Mouse (Mus musculus) intestine, postnatal 0 days (tissue): ENCODE results near the gene Scfd2. TPM values are rescaled to one million over a fixed set of nuclear protein-coding genes. Genes with fewer than 3 reads are reported as not detected.

ENCODE experiments used
- ATAC-seq: fragments of 200-750 bp; cut with Nextera tagmentation; 2 replicates; pipeline ENCODE4 v1.8.0; 2017; ENCODE audit warnings: mild to moderate bottlenecking, moderate TSS enrichment, moderate library complexity
- H3K27ac ChIP-seq: fragments of 300-500 bp; sonication (generic); 2 replicates; pipeline ENCODE4 v1.5.1; 2014; ENCODE audit warnings: mild to moderate bottlenecking, low read depth, low read length, moderate library complexity
- H3K27me3 ChIP-seq: fragments of 300-500 bp; sonication (generic); replicated peaks from 2 replicates; pipeline ENCODE4 v1.6.1; 2014; ENCODE audit warnings: low read length, mixed read lengths; ENCODE audit not compliant: control insufficient read depth, insufficient read depth
- H3K36me3 ChIP-seq: fragments of 300-500 bp; sonication (generic); 2 replicates; pipeline ENCODE4 v1.6.1; 2014; ENCODE audit warnings: mild to moderate bottlenecking, moderate library complexity; ENCODE audit not compliant: control insufficient read depth, insufficient read depth
- H3K4me1 ChIP-seq: fragments of 300-500 bp; sonication (generic); replicated peaks from 2 replicates; pipeline ENCODE4 v1.6.1; 2014; ENCODE audit warnings: antibody characterized with exemption, low read length, mixed read lengths; ENCODE audit not compliant: control insufficient read depth, insufficient read depth
- H3K4me2 ChIP-seq: fragments of 300-500 bp; sonication (generic); replicated peaks from 2 replicates; pipeline ENCODE4 v1.6.1; 2014; ENCODE audit warnings: low read depth, mild to moderate bottlenecking, moderate library complexity
- H3K4me3 ChIP-seq: fragments of 300-500 bp; sonication (generic); 2 replicates; pipeline ENCODE4 v1.5.1; 2014; ENCODE audit warnings: low read depth, low read length
- H3K9ac ChIP-seq: fragments of 300-500 bp; sonication (generic); 2 replicates; pipeline ENCODE4 v1.6.1; 2014; ENCODE audit warnings: mild to moderate bottlenecking, low read depth, low read length
- H3K9me3 ChIP-seq: fragments of 300-500 bp; sonication (generic); 2 replicates; pipeline ENCODE4 v1.6.1; 2016; ENCODE audit warnings: mixed run types; ENCODE audit not compliant: control insufficient read depth
- CTCF ChIP-seq: sonication (generic); IDR thresholded peaks from 2 replicates; pipeline ENCODE4 v1.5.1; 2016; ENCODE audit warnings: low read depth, mild to moderate bottlenecking, control low read depth, antibody characterized with exemption, moderate library complexity
- WGBS: fragments of 180-500 bp; shearing (Covaris S2); extraction: QIAGEN DNeasy Blood & Tissue Kit; methylation state at CpG from one replicate; pipeline ENCODE4 v1.1.7; 2014; 5-methylcytosine and 5-hydroxymethylcytosine counted together
- polyA plus RNA-seq: library from polyadenylated mRNA; unstranded; fragments of >200 nt; fragmentation: Nextera tagmentation; extraction: Ambion mirVana; gene quantifications from 2 replicates; pipeline ENCODE4 v1.2.1, GENCODE M21; 2015

Gene Scfd2
- polyA plus RNA-seq, 1 experiment from 2014 or later: 16.8 TPM

DNA sequence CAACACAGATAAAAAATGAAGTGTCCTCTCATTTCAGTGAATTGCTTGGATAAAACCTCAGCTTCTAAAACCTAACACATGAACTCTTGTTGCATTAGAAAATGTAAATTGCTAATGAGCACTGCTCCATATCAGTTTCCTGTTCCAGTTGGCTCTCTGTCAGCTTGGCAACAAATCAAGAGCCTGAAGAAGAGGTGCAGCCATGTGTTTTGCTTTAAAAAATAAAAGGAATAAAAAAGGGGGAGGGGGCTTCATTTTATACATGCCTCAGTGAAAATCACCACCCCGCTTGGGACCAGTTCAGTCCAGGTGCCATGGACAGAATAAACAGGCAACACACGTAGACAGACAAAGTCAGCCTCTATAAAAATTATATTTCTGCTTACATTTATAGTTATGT lies 142.7 kb downstream of the Scfd2 start:
- H3K4me3 ChIP-seq: no peak overlapping the region
- H3K9ac ChIP-seq: no peak overlapping the region
- no peaks in the 10 kb centered on the region for H3K9me3 ChIP-seq
- no peak overlapping the region for H3K4me2 ChIP-seq
- H3K27ac ChIP-seq: no peak overlapping the region
- ATAC-seq: no peak
- TF ChIP-seq CTCF: no peak
- H3K27me3 ChIP-seq: no peaks in the 10 kb centered on the region
- WGBS: 58% methylated on average over 2 of the region's 2 CpGs
- H3K36me3 ChIP-seq: no peaks in the 10 kb centered on the region
- peaks cover 9% of the 10 kb centered on the region; the same call in 1 of the 2 replicates for H3K4me1 ChIP-seq

DNA sequence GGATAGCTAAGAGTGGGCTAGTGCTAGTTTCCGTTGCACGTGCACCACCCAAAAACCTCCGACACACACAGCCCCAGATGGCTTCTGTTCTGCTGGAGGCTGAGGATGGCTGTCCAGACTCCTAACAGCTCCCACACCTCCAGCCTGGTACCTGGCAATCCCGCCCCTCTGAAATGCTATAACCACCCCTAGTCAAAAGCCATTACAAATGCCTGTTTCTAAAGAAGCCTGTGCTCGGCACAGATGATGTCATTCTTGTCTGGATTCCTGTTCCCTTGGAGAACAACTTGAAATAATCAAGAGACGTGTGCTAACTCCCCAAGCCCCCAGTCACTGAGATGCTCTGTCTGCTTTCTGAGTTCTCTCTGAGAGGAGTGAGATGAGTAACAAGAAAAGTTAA lies 143.5 kb downstream of the Scfd2 start:
- H3K27ac ChIP-seq: no peak overlapping the region
- TF ChIP-seq CTCF: no peak
- H3K27me3 ChIP-seq: no peaks in the 10 kb centered on the region
- no peak overlapping the region for H3K4me2 ChIP-seq
- H3K9ac ChIP-seq: no peak overlapping the region
- H3K4me1 ChIP-seq: peaks cover 9% of the 10 kb centered on the region; the same call in 1 of the 2 replicates
- ATAC-seq: no peak
- H3K36me3 ChIP-seq: no peaks in the 10 kb centered on the region
- 58% methylated on average over 6 of the region's 6 CpGs for WGBS
- H3K9me3 ChIP-seq: no peaks in the 10 kb centered on the region
- no peak overlapping the region for H3K4me3 ChIP-seq

DNA sequence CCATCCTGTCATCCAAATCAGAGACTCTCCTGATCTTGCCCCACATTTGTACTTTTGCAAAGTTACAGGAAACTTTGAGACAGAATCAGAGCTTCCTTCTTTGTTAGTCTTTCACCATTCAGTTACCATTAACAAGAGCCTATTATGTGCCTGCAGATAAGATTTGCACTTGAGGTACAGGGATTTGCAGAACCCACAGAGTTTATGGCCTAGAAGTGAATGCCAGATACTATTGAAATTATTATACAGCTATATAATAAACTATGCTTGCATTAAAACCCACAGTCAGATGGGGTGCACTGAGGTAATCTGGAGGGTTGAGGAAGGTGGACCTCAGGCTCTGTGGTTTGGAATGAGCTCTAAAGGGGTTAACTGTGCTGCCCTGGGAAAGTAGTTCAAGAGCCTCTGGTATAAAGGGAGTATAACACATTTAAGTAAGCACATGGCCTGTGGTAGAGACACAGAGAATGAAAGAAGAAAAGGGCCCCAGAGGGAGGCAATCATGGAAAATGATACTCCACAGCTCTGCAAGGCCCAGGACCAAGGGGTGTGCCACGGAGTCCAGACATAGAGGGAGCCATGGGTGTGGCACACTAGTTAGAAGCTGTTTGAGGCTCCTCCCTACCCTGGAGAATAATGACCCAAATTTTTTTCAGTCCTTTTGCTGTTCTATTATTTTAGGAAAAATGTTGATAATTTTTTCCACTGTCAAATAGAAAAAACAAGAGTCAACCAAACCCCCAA lies 144.2 kb downstream of the Scfd2 start:
- Histone ChIP-seq H3K27ac (no peak overlapping the region), H3K9me3 (no peaks in the 10 kb centered on the region), H3K4me1 (peaks cover 9% of the 10 kb centered on the region; the same call in 1 of the 2 replicates), H3K4me3 (no peak overlapping the region), H3K9ac (no peak overlapping the region), H3K27me3 (no peaks in the 10 kb centered on the region), H3K4me2 (no peak overlapping the region), H3K36me3 (no peaks in the 10 kb centered on the region)
- ATAC-seq: peak; percentile 51
- 14% methylated on average over 1 of the region's 1 CpGs for WGBS
- no peak for TF ChIP-seq CTCF

- no peak for TF ChIP-seq CTCF
- H3K4me3 ChIP-seq: no peak overlapping the region
- no peak for ATAC-seq
- H3K27me3 ChIP-seq: no peaks in the 10 kb centered on the region
- no peak overlapping the region for H3K4me2 ChIP-seq
- no peaks in the 10 kb centered on the region for H3K9me3 ChIP-seq
- no peak overlapping the region for H3K27ac ChIP-seq
- no peaks in the 10 kb centered on the region for H3K36me3 ChIP-seq
- H3K9ac ChIP-seq: no peak overlapping the region
- 59% methylated on average over 5 of the region's 5 CpGs for WGBS
- H3K4me1 ChIP-seq: no peaks in the 10 kb centered on the region
These were observed 151.5 kb downstream of the Scfd2 start for GRCm38 (mm10) chr5:74380045-74380444.

GRCm38 (mm10) chr5:74366710-74367101 lies 164.9 kb downstream of the Scfd2 start:
- Histone ChIP-seq H3K9ac (no peak overlapping the region), H3K4me2 (no peak overlapping the region), H3K27ac (no peak overlapping the region), H3K36me3 (no peaks in the 10 kb centered on the region), H3K27me3 (no peaks in the 10 kb centered on the region), H3K9me3 (no peaks in the 10 kb centered on the region), H3K4me1 (peaks cover 5% of the 10 kb centered on the region; the same call in 1 of the 2 replicates), H3K4me3 (no peak overlapping the region)
- WGBS: 75% methylated on average over 9 of the region's 9 CpGs
- TF ChIP-seq CTCF: no peak
- ATAC-seq: no peak

DNA sequence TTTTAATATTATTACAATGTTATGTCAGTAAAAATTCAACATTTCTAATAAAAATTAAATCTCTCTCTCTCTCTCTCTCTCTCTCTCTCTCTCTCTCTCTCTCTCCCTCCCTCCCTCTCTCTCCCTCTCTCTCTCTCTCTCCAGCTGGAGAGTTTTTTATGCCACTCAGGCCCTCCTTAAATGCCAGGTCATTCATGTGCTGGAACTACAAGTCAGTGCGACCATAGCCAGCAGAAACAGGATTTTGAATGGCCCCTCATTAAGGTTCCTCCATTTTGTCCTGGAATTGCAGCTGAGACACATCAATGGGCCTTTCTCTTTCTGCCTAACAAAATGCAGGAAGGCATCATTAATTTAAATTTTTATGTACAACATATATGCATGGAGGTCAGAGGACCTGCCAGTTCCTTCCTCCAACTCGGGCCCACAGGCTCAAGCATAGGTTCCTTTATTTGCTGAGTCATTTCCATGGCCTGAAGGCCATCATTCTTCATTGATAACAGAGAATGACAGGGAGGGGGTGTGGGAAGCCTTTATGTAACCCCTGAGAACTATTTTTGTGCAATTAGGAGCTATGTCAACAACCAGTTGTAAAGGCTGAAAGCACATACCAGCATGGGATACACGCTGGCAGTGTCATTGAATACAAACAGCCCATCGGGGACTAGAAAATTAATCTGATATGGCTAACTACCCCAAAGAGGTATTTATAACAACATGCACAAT lies 165.4 kb downstream of the Scfd2 start:
- no peaks in the 10 kb centered on the region for H3K36me3 ChIP-seq
- H3K4me2 ChIP-seq: no peak overlapping the region
- no peak overlapping the region for H3K4me3 ChIP-seq
- no peak for TF ChIP-seq CTCF
- no peak for ATAC-seq
- peaks cover 5% of the 10 kb centered on the region; the same call in 1 of the 2 replicates for H3K4me1 ChIP-seq
- no peak overlapping the region for H3K27ac ChIP-seq
- WGBS: 44% methylated on average over 4 of the region's 4 CpGs
- H3K9ac ChIP-seq: no peak overlapping the region
- no peaks in the 10 kb centered on the region for H3K27me3 ChIP-seq
- H3K9me3 ChIP-seq: no peaks in the 10 kb centered on the region
